Mouse (Mus musculus) kidney, adult 2 months (tissue): ENCODE results near the gene 5330417C22Rik.

Experiments used
- CTCF ChIP-seq: fragments of 200-500 bp; conservative IDR thresholded peaks from 2 replicates; pipeline ENCODE4 v1.5.1; 2011; ENCODE audit warnings: low read depth, mild to moderate bottlenecking, control low read depth, low read length, moderate library complexity, mixed read lengths; ENCODE audit not compliant: insufficient read depth, insufficient read length
- POLR2A ChIP-seq: fragments of 200-500 bp; IDR thresholded peaks from one replicate; pipeline ENCODE4 v1.6.1; 2011; ENCODE audit warnings: low read depth, low read length, control low read depth

GRCm38 (mm10) chr3:108570813-108571212 is 34.5 kb upstream of the 5330417C22Rik start:
- TF ChIP-seq POLR2A (no peak), CTCF (no peak)
